Mouse (Mus musculus) limb, embryonic 14.5 days (tissue): ENCODE results near the gene Cldn11. TPM values are rescaled to one million over a fixed set of nuclear protein-coding genes. Genes with fewer than 3 reads are reported as not detected.
A peak's percentile ranks its signal among the peaks of the same experiment; 100 is the strongest.
"Not testable (repeated sequence)": the region's sequence is repeated elsewhere in the genome, so short reads cannot be mapped to it uniquely, and the experiment has no call there.

Source experiments
- ATAC-seq: fragments of 200-750 bp; cut with Nextera tagmentation; 2 replicates; pipeline ENCODE4 v1.8.0; 2017; ENCODE audit warnings: low read depth, moderate number of reproducible peaks, moderate TSS enrichment; ENCODE audit not compliant: low FRiP score
- DNase-seq: peaks from one replicate; pipeline ENCODE4 v3.0.0-alpha.2; 2015; ENCODE audit warnings: low spot score
- H3K27ac ChIP-seq: fragments of 300-500 bp; sonication (generic); replicated peaks from 2 replicates; pipeline ENCODE4 v1.5.1; 2014; ENCODE audit warnings: low read depth, mild to moderate bottlenecking, low read length, moderate library complexity, mixed read lengths
- H3K27me3 ChIP-seq: fragments of 300-500 bp; sonication (generic); 2 replicates; pipeline ENCODE4 v1.6.1; 2014; ENCODE audit warnings: low read length, mixed read lengths; ENCODE audit not compliant: control insufficient read depth, insufficient read depth
- H3K36me3 ChIP-seq: fragments of 300-500 bp; sonication (generic); 2 replicates; pipeline ENCODE4 v1.6.1; 2014; ENCODE audit warnings: mild to moderate bottlenecking, low read length, moderate library complexity, mixed read lengths; ENCODE audit not compliant: control insufficient read depth, insufficient read depth
- H3K4me1 ChIP-seq: fragments of 300-500 bp; sonication (generic); 2 replicates; pipeline ENCODE4 v1.6.1; 2014; ENCODE audit warnings: antibody characterized with exemption, low read length, mixed read lengths; ENCODE audit not compliant: control insufficient read depth, insufficient read depth
- H3K4me2 ChIP-seq: fragments of 300-500 bp; sonication (generic); replicated peaks from 2 replicates; pipeline ENCODE4 v1.6.1; 2014; ENCODE audit warnings: low read depth, mild to moderate bottlenecking, low read length, moderate library complexity; ENCODE audit not compliant: severe bottlenecking
- H3K4me3 ChIP-seq: fragments of 300-500 bp; sonication (generic); replicated peaks from 2 replicates; pipeline ENCODE4 v1.5.1; 2014; ENCODE audit warnings: low read length
- H3K9ac ChIP-seq: fragments of 300-500 bp; sonication (generic); 2 replicates; pipeline ENCODE4 v1.6.1; 2014; ENCODE audit warnings: mild to moderate bottlenecking, low read depth, low read length, moderate library complexity; ENCODE audit not compliant: severe bottlenecking
- H3K9me3 ChIP-seq: fragments of 300-500 bp; sonication (generic); 2 replicates; pipeline ENCODE4 v1.6.1; 2016; ENCODE audit warnings: low read length; ENCODE audit not compliant: control insufficient read depth
- POLR2A ChIP-seq: fragments of 200-500 bp; IDR thresholded peaks from 2 replicates; pipeline ENCODE4 v1.8.0; 2012; ENCODE audit warnings: inconsistent platforms, mild to moderate bottlenecking, moderate library complexity, borderline replicate concordance; ENCODE audit not compliant: insufficient read depth, insufficient read length; ENCODE audit errors: extremely low read depth
- WGBS: fragments of 180-500 bp; shearing (Covaris S2); extraction: QIAGEN DNeasy Blood & Tissue Kit; methylation state at CpG from one replicate; pipeline ENCODE4 v1.1.7; 2014; 5-methylcytosine and 5-hydroxymethylcytosine counted together
- polyA plus RNA-seq, 2 experiments: library from polyadenylated mRNA; depleted of rRNA in 1 of 2; stranded (reverse) in 1 of 2; unstranded in 1 of 2; fragments of >200 nt; fragmentation: Nextera tagmentation in 1 of 2; extraction: Ambion mirVana in 1 of 2; gene quantifications; 2 replicates each; pipeline versions ENCODE4 v1.2.1 to v1.2.3; 2012 to 2014

Gene Cldn11
- polyA plus RNA-seq, 2 experiments: 9.2 to 10.7 TPM

DNA sequence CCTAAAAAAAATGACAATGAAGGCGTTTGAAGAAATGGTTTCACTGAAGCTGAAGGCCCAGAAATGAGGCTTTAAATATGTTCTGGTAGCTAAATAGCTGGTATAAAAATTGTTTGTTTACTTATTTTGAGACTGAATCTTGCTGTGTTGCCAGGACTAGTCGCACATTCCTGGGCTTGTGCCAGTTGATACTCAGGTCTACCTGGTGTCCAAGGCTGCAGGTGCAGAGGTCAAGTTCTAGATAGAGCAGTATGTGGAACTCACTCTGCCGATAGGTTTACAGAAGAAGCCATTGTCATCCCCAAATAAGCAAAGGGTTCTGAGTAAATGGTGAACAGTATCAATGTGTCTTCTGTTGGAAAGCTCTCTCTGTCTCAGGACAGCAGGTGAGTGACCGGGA is 8.1 kb upstream of the Cldn11 start:
- no peaks in the 10 kb centered on the region for H3K36me3 ChIP-seq
- H3K9me3 ChIP-seq: no peaks in the 10 kb centered on the region
- H3K27ac ChIP-seq: no peak overlapping the region
- H3K4me2 ChIP-seq: no peak overlapping the region
- H3K9ac ChIP-seq: no peak overlapping the region
- H3K27me3 ChIP-seq: no peaks in the 10 kb centered on the region
- WGBS: 90% methylated on average over 4 of the region's 4 CpGs
- TF ChIP-seq POLR2A: no peak
- H3K4me3 ChIP-seq: no peak overlapping the region
- ATAC-seq: no peak
- DNase-seq: no peak
- H3K4me1 ChIP-seq: no peaks in the 10 kb centered on the region

DNA sequence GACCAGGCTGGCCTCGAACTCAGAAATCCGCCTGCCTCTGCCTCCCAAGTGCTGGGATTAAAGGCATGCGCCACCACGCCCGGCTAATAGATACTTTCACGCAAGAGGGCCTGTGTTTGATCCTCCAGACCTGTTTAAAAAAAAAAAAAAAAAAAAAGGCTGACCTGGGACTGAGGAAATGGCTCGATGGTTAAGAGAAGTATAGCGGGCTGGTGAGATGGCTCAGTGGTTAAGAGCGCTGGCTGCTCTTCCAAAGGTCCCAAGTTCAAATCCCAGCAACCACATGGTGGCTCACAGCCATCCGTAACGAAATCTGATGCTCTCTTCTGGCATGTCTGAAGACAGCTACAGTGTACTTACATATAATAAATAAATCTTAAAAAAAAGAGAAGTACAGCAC is 4.5 kb upstream of the Cldn11 start:
- not testable (repeated sequence) for H3K4me1 ChIP-seq, H3K27me3 ChIP-seq, ATAC-seq, H3K4me3 ChIP-seq, H3K9ac ChIP-seq, H3K4me2 ChIP-seq, H3K27ac ChIP-seq, DNase-seq, H3K36me3 ChIP-seq, H3K9me3 ChIP-seq
- 82% methylated on average over 11 of the region's 11 CpGs for WGBS

DNA sequence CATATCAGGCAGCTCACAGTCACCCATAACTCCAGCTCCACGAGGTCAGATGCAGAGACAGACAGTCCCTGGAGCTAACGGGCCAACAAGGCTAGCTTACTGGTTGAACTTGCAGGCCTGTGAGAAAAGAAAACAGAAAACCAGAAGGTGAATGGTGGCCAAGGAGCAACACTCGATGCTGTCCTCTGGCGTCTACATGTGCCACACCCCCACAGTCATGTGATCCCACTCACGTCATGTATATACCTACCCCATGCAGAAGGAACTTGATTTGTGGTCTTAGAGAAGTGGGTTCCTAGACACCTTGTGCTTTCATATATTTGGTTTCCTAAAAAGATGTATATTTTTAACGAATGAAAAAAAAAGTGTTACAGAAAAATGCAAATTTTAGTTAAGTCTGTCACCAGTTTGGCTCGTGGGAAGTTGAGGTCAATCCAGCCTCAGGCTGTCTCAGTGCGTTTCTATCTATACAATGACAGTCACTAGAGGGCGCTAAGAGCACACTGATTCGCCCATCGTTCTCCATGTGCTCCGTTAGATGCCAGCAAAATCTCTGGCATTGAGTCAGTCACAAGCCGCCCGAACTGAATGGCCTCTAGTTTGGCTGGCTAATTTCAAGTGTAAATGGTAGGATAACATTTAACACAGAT is 4.0 kb upstream of the Cldn11 start:
- no peaks in the 10 kb centered on the region; the same call in 1 of the 2 replicates for H3K27me3 ChIP-seq
- no peak overlapping the region for H3K4me3 ChIP-seq
- H3K9me3 ChIP-seq: no peaks in the 10 kb centered on the region
- ATAC-seq (peak; percentile 81), DNase-seq (peak; percentile 97)
- H3K36me3 ChIP-seq: no peaks in the 10 kb centered on the region
- H3K4me2 ChIP-seq: peak overlapping the region; percentile 6; the same call in 1 of the 2 replicates
- no peak overlapping the region for H3K27ac ChIP-seq
- TF ChIP-seq POLR2A: no peak
- WGBS: 13% methylated on average over 14 of the region's 14 CpGs
- H3K4me1 ChIP-seq: peaks cover 9% of the 10 kb centered on the region; the same call in 1 of the 2 replicates
- H3K9ac ChIP-seq: no peak overlapping the region

DNA sequence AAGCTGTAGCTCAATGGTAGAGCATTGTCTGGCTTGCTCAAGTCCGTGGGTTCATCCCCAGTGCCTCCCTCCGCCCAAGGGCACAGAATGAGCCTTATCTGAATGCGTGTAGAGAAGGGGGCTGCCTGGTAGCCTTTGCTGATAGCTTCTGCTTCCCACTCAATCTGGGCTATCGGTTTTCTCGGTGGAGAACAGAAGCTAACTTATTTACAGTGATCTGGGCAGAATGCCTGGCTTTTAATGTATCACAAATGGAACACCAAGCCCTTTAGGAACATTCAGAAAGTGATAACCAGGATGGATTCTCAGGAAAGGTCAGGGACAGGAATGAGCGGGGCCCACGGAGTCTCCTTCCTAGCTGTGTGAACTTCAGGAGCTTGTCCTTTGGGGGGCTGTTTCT is 1.1 kb upstream of the Cldn11 start:
- Histone ChIP-seq H3K9ac (no peak overlapping the region), H3K27me3 (no peaks in the 10 kb centered on the region; the same call in 1 of the 2 replicates), H3K27ac (no peak overlapping the region), H3K9me3 (no peaks in the 10 kb centered on the region), H3K4me3 (no peak overlapping the region), H3K4me1 (peaks cover 13% of the 10 kb centered on the region; the same call in 1 of the 2 replicates), H3K36me3 (no peaks in the 10 kb centered on the region), H3K4me2 (no peak overlapping the region)
- WGBS: 81% methylated on average over 7 of the region's 7 CpGs
- no peak for TF ChIP-seq POLR2A
- DNase-seq (no peak), ATAC-seq (no peak)

DNA sequence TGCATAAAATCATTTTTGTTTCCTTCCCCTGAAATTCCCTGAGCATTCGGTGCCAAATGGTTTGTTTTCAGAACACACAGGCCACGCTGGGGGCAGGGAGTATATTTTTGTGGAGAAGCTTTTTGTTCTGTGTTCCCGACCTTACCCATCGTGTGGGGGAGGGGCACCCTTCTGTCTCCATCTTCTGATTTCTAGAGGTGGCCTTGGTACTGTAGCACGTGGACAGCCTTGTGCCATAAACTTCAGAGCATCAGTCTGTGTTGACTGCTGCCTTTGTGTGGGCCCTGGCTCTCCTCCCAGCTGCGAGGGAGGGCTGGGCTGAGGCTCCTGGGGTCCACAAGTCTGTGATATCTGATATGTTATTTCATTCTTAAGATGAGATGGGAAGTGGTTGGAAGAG is 2.4 kb downstream of the Cldn11 start:
- ATAC-seq: no peak
- DNase-seq: no peak
- H3K27me3 ChIP-seq: no peaks in the 10 kb centered on the region; the same call in 1 of the 2 replicates
- no peak for TF ChIP-seq POLR2A
- no peaks in the 10 kb centered on the region for H3K9me3 ChIP-seq
- H3K36me3 ChIP-seq: no peaks in the 10 kb centered on the region
- peaks cover 19% of the 10 kb centered on the region for H3K4me1 ChIP-seq
- no peak overlapping the region for H3K4me2 ChIP-seq
- no peak overlapping the region for H3K27ac ChIP-seq
- H3K4me3 ChIP-seq: no peak overlapping the region
- H3K9ac ChIP-seq: no peak overlapping the region
- WGBS: 56% methylated on average over 6 of the region's 6 CpGs

DNA sequence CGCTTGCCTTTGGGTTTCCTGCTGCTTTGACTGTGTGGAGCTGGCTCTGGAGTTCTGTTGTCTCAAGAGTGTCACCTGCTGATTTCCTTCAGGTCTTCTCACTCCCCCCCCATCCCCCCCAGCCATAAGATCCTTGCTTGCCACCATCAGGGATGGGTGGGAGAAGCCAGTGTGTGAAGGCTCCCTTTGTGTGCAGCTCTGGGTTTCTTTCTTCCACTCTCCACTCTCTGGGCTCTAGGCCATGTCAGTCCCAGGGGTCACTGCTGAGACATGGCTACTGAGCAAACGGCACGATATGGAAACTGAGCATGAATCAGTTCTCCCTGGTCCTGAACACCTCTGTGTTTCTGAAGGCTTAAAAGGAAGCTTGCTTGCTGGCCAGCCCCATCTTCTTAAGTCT is 6.4 kb downstream of the Cldn11 start:
- no peak overlapping the region for H3K4me3 ChIP-seq
- H3K4me1 ChIP-seq: peaks cover 9% of the 10 kb centered on the region; the same call in 1 of the 2 replicates
- H3K9ac ChIP-seq: no peak overlapping the region
- H3K9me3 ChIP-seq: no peaks in the 10 kb centered on the region
- no peak for TF ChIP-seq POLR2A
- H3K27ac ChIP-seq: 0 out of 2 replicates have a peak overlapping the region, but pooled peaks have one; percentile 26
- DNase-seq (no peak), ATAC-seq (no peak)
- 25% methylated on average over 3 of the region's 3 CpGs for WGBS
- no peak overlapping the region for H3K4me2 ChIP-seq
- no peaks in the 10 kb centered on the region for H3K36me3 ChIP-seq
- no peaks in the 10 kb centered on the region for H3K27me3 ChIP-seq
